ENCODE assay signal across 8 mouse cellular contexts in genomic region chr19:8252705-8253037, GRCm38 (mm10). TPM values are rescaled to one million over a fixed set of nuclear protein-coding genes. Genes with fewer than 3 reads are reported as not detected.
DNase-seq lines count a peak whose midpoint lies in the region; ATAC-seq lines count a peak whose summit lies in the region.

No protein-coding gene starts in this region.

- peak overlapping the region; percentile 71 for H3K27ac ChIP-seq in kidney, embryonic 14.5 days (ENCODE audit: low read depth, low read length)
- H3K27ac ChIP-seq in embryonic facial prominence, embryonic 12.5 days = 0 out of 2 replicates have a peak overlapping the region, but pooled peaks have one; percentile 63
- no peak overlapping the region for H3K27ac ChIP-seq in intestine, embryonic 16.5 days (ENCODE audit: low read length)

- H3K9me3 ChIP-seq in kidney, embryonic 14.5 days (ENCODE audit: control insufficient read depth, low read length) = no peaks in the 10 kb centered on the region
- 0 out of 2 replicates have a peak, but pooled peaks cover 2% of the 10 kb centered on the region for H3K9me3 ChIP-seq in embryonic facial prominence, embryonic 12.5 days
- H3K9me3 ChIP-seq in intestine, embryonic 16.5 days (ENCODE audit: control insufficient read depth, low read length) = no peaks in the 10 kb centered on the region

- peak overlapping the region; percentile 54 for H3K4me2 ChIP-seq in kidney, embryonic 14.5 days (replicated peaks; ENCODE audit: low read depth, low read length)
- peak overlapping the region; percentile 70 for H3K4me2 ChIP-seq in embryonic facial prominence, embryonic 12.5 days (replicated peaks)
- H3K4me2 ChIP-seq in intestine, embryonic 16.5 days (ENCODE audit: low read depth, low read length) = peak overlapping the region; percentile 73

- DNase-seq in kidney, postnatal 25 days = no peak
- DNase-seq in neural tube, embryonic 10.5 days (ENCODE audit: extremely low spot score, low spot score) = peak; percentile 12
- no peak for DNase-seq in spleen, postnatal 36 days (ENCODE audit: low spot score in 2 of 2)
- DNase-seq in retina, postnatal 1 day = no peak

- H3K36me3 ChIP-seq in kidney, embryonic 14.5 days (ENCODE audit: control insufficient read depth, insufficient read depth, low read length) = no peaks in the 10 kb centered on the region
- H3K36me3 ChIP-seq in embryonic facial prominence, embryonic 12.5 days = no peaks in the 10 kb centered on the region
- no peaks in the 10 kb centered on the region for H3K36me3 ChIP-seq in intestine, embryonic 16.5 days (ENCODE audit: control insufficient read depth, insufficient read depth, low read length)

- no peaks in the 10 kb centered on the region for H3K27me3 ChIP-seq in kidney, embryonic 14.5 days (ENCODE audit: control insufficient read depth, insufficient read depth, low read length)
- no peaks in the 10 kb centered on the region for H3K27me3 ChIP-seq in embryonic facial prominence, embryonic 12.5 days
- H3K27me3 ChIP-seq in intestine, embryonic 16.5 days (replicated peaks; ENCODE audit: control insufficient read depth, insufficient read depth, low read length) = no peaks in the 10 kb centered on the region

- H3K9ac ChIP-seq in kidney, embryonic 14.5 days (ENCODE audit: low read depth, low read length) = peak overlapping the region; percentile 63
- H3K9ac ChIP-seq in embryonic facial prominence, embryonic 12.5 days = peak overlapping the region; percentile 61
- peak overlapping the region; percentile 75 for H3K9ac ChIP-seq in intestine, embryonic 16.5 days (ENCODE audit: low read depth, low read length)

- H3K4me3 ChIP-seq in kidney, embryonic 14.5 days (ENCODE audit: low read length) = peak overlapping the region; percentile 47
- H3K4me3 ChIP-seq in embryonic facial prominence, embryonic 12.5 days = peak overlapping the region; percentile 58
- H3K4me3 ChIP-seq in intestine, embryonic 16.5 days (ENCODE audit: low read length) = peak overlapping the region; percentile 69

- 35% methylated on average over 3 of the region's 3 CpGs for WGBS in kidney, embryonic 14.5 days
- 18% methylated on average over 3 of the region's 3 CpGs for WGBS in embryonic facial prominence, embryonic 12.5 days
- WGBS in intestine, embryonic 16.5 days = 26% methylated on average over 3 of the region's 3 CpGs

- no peak for ATAC-seq in kidney, embryonic 14.5 days (ENCODE audit: low FRiP score, low TSS enrichment)
- 0 out of 2 replicates have a peak, but pooled peaks have one; percentile 15 for ATAC-seq in embryonic facial prominence, embryonic 12.5 days (ENCODE audit: insufficient number of reproducible peaks, insufficient read depth, low FRiP score, low TSS enrichment)
- peak; percentile 67 for ATAC-seq in intestine, embryonic 16.5 days
- no peak for ATAC-seq in inflammation-experienced regulatory T-cells, adult 6 months

- H3K4me1 ChIP-seq in kidney, embryonic 14.5 days (ENCODE audit: control insufficient read depth, insufficient read depth, low read length) = no peaks in the 10 kb centered on the region
- no peaks in the 10 kb centered on the region for H3K4me1 ChIP-seq in embryonic facial prominence, embryonic 12.5 days
- no peaks in the 10 kb centered on the region for H3K4me1 ChIP-seq in intestine, embryonic 16.5 days (ENCODE audit: control insufficient read depth, insufficient read depth, low read length)

RNA-seq across cellular contexts. Expression of gene Slc22a29, which starts 34.0 kb away (rescaled TPM):
- not detected in 2 replicates for polyA plus RNA-seq in kidney, embryonic 14.5 days (2014; fragmentation: Nextera tagmentation; extraction: Ambion mirVana)
- polyA plus RNA-seq in embryonic facial prominence, embryonic 12.5 days (2016; fragmentation: Nextera tagmentation; extraction: Ambion mirVana) = 0.14 TPM in 1 of 2 replicates, not detected in the other
- polyA plus RNA-seq in intestine, embryonic 16.5 days (2015; fragmentation: Nextera tagmentation; extraction: Ambion mirVana) = 0.09 TPM in 1 of 2 replicates, not detected in the other
- polyA plus RNA-seq in inflammation-experienced regulatory T-cells, adult 6 months (2017; shearing (Covaris generic)) = under 1 TPM in 1 of 3 experiments, not detected in 2; 0.30 TPM

Comparison
In these comparisons a context has a peak if more than half of its experiments do, and no peak if none do; other contexts are left out.
1. ATAC-seq: peak in embryonic facial prominence, embryonic 12.5 days (single experiment) and intestine, embryonic 16.5 days (single experiment); none in kidney, embryonic 14.5 days (single experiment) and inflammation-experienced regulatory T-cells, adult 6 months (single experiment).
2. Peak in every context shown above with its lines, with median percentiles within 50 percentile points of each other: H3K4me2 ChIP-seq, H3K4me3 ChIP-seq and H3K9ac ChIP-seq.